Mouse (Mus musculus) lung, postnatal 0 days (tissue): ENCODE results near the gene Msantd1.

Experiments
- CTCF ChIP-seq: IDR thresholded peaks from 2 replicates; pipeline ENCODE4 v1.5.1; 2016; ENCODE audit warnings: antibody characterized with exemption, mild to moderate bottlenecking
- EP300 ChIP-seq: IDR thresholded peaks from 2 replicates; pipeline ENCODE4 v1.6.1; 2016; ENCODE audit warnings: antibody characterized with exemption, mild to moderate bottlenecking, control low read depth

DNA sequence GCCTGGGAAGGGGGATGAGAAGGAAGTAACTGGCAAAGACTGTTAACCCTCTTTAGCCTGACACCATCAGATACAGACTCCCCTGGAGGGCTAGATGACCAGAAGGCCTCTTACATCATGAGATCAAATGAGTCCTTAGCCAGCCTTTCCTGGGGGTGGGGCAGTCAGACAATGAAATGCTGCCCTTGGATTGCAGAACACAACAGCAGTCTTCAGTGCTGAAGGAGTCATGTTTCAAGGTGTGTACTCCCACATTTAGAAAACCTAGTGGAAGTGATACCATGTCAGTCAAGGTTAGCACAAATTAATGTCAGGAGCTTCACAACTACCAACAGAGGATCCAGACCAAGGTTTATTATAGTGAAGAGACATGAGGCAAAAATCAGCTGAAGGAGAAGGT is 5.4 kb upstream of the Msantd1 start:
- TF ChIP-seq CTCF (no peak), EP300 (no peak)
